Mouse (Mus musculus) heart, embryonic 16.5 days (tissue): ENCODE data around the gene Tekt2. TPM values are rescaled to one million over a fixed set of nuclear protein-coding genes. Genes with fewer than 3 reads are reported as not detected.

Source experiments
- ATAC-seq: fragments of 200-750 bp; cut with Nextera tagmentation; replicated peaks from 2 replicates; pipeline ENCODE4 v1.8.0; 2017; ENCODE audit warnings: moderate number of reproducible peaks; ENCODE audit not compliant: insufficient read depth, low FRiP score; ENCODE audit errors: extremely low read depth
- H3K27ac ChIP-seq: fragments of 300-500 bp; sonication (generic); 2 replicates; pipeline ENCODE4 v1.5.1; 2014; ENCODE audit warnings: mild to moderate bottlenecking, low read length, control low read depth, moderate library complexity
- H3K27me3 ChIP-seq: fragments of 300-500 bp; sonication (generic); 2 replicates; pipeline ENCODE4 v1.6.1; 2014; ENCODE audit warnings: low read length, mixed read lengths; ENCODE audit not compliant: control insufficient read depth, insufficient read depth
- H3K36me3 ChIP-seq: fragments of 300-500 bp; sonication (generic); 2 replicates; pipeline ENCODE4 v1.6.1; 2014; ENCODE audit not compliant: control insufficient read depth, insufficient read depth
- H3K4me1 ChIP-seq: fragments of 300-500 bp; sonication (generic); 2 replicates; pipeline ENCODE4 v1.6.1; 2014; ENCODE audit warnings: low read length, mixed read lengths; ENCODE audit not compliant: control insufficient read depth, insufficient read depth
- H3K4me2 ChIP-seq: fragments of 300-500 bp; sonication (generic); 2 replicates; pipeline ENCODE4 v1.6.1; 2014; ENCODE audit warnings: low read depth, mild to moderate bottlenecking, control low read depth, low read length
- H3K4me3 ChIP-seq: fragments of 300-500 bp; sonication (generic); 2 replicates; pipeline ENCODE4 v1.5.1; 2014; ENCODE audit warnings: mild to moderate bottlenecking, control low read depth, low read length
- H3K9ac ChIP-seq: fragments of 300-500 bp; sonication (generic); 2 replicates; pipeline ENCODE4 v1.6.1; 2014; ENCODE audit warnings: low read length, control low read depth
- H3K9me3 ChIP-seq: fragments of 300-500 bp; sonication (generic); replicated peaks from 2 replicates; pipeline ENCODE4 v1.6.1; 2016; ENCODE audit warnings: low read length; ENCODE audit not compliant: control insufficient read depth
- WGBS: fragments of 180-500 bp; shearing (Covaris S2); extraction: QIAGEN DNeasy Blood & Tissue Kit; methylation state at CpG from one replicate; pipeline ENCODE4 v1.1.7; 2014; 5-methylcytosine and 5-hydroxymethylcytosine counted together
- polyA plus RNA-seq: library from polyadenylated mRNA; unstranded; fragments of >200 nt; fragmentation: Nextera tagmentation; extraction: Ambion mirVana; gene quantifications from 2 replicates; pipeline ENCODE4 v1.2.1, GENCODE M21; 2015

Tekt2 gene
- polyA plus RNA-seq, 1 experiment from 2014 or later = 2.3 TPM

GRCm38 (mm10) chr4:126311566-126312200 is 13.8 kb downstream of the Tekt2 start:
- no peak overlapping the region for H3K4me2 ChIP-seq
- peaks cover 7% of the 10 kb centered on the region; the same call in 1 of the 2 replicates for H3K36me3 ChIP-seq
- no peaks in the 10 kb centered on the region for H3K27me3 ChIP-seq
- ATAC-seq = no peak
- 88% methylated on average over 16 of the region's 16 CpGs for WGBS
- H3K4me3 ChIP-seq = no peak overlapping the region
- H3K4me1 ChIP-seq = peaks cover 7% of the 10 kb centered on the region; the same call in 1 of the 2 replicates
- no peak overlapping the region for H3K9ac ChIP-seq
- H3K9me3 ChIP-seq = no peaks in the 10 kb centered on the region
- H3K27ac ChIP-seq = no peak overlapping the region

- Histone ChIP-seq H3K27me3 (no peaks in the 10 kb centered on the region), H3K9me3 (peaks cover 5% of the 10 kb centered on the region), H3K9ac (no peak overlapping the region), H3K27ac (no peak overlapping the region), H3K4me1 (0 out of 2 replicates have a peak, but pooled peaks cover 4% of the 10 kb centered on the region), H3K36me3 (no peaks in the 10 kb centered on the region), H3K4me2 (no peak overlapping the region), H3K4me3 (no peak overlapping the region)
- 70% methylated on average over 7 of the region's 7 CpGs for WGBS
- ATAC-seq = no peak
Observed at GRCm38 (mm10) chr4:126310344-126310743, 15.1 kb downstream of the Tekt2 start.

GRCm38 (mm10) chr4:126309922-126310309 is 15.6 kb downstream of the Tekt2 start:
- H3K27ac ChIP-seq = no peak overlapping the region
- WGBS = 0% methylated on average over 7 of the region's 7 CpGs
- peak; percentile 20; the same call in 1 of the 2 replicates for ATAC-seq
- H3K4me2 ChIP-seq = peak overlapping the region; percentile 54
- peaks cover 5% of the 10 kb centered on the region for H3K9me3 ChIP-seq
- H3K4me1 ChIP-seq = 0 out of 2 replicates have a peak, but pooled peaks cover 4% of the 10 kb centered on the region
- no peaks in the 10 kb centered on the region for H3K36me3 ChIP-seq
- no peak overlapping the region for H3K9ac ChIP-seq
- H3K27me3 ChIP-seq = no peaks in the 10 kb centered on the region
- 0 out of 2 replicates have a peak overlapping the region, but pooled peaks have one; percentile 9 for H3K4me3 ChIP-seq

- H3K27ac ChIP-seq = no peak overlapping the region
- H3K9ac ChIP-seq = 0 out of 2 replicates have a peak overlapping the region, but pooled peaks have one; percentile 4
- H3K9me3 ChIP-seq = peaks cover 5% of the 10 kb centered on the region
- H3K4me1 ChIP-seq = 0 out of 2 replicates have a peak, but pooled peaks cover 4% of the 10 kb centered on the region
- 19% methylated on average over 20 of the region's 20 CpGs for WGBS
- no peaks in the 10 kb centered on the region for H3K36me3 ChIP-seq
- ATAC-seq = peak; percentile 30; the same call in 1 of the 2 replicates
- H3K4me2 ChIP-seq = peak overlapping the region; percentile 54
- H3K27me3 ChIP-seq = no peaks in the 10 kb centered on the region
- 0 out of 2 replicates have a peak overlapping the region, but pooled peaks have one; percentile 9 for H3K4me3 ChIP-seq
Observed at GRCm38 (mm10) chr4:126309211-126309921, 16.1 kb downstream of the Tekt2 start.

GRCm38 (mm10) chr4:126306827-126307226 is 18.7 kb downstream of the Tekt2 start:
- H3K4me2 ChIP-seq = no peak overlapping the region
- WGBS = 13% methylated on average over 2 of the region's 2 CpGs
- H3K9me3 ChIP-seq = peaks cover 5% of the 10 kb centered on the region
- no peak overlapping the region for H3K27ac ChIP-seq
- H3K9ac ChIP-seq = no peak overlapping the region
- no peak overlapping the region for H3K4me3 ChIP-seq
- ATAC-seq = no peak
- H3K27me3 ChIP-seq = peaks cover 14% of the 10 kb centered on the region
- peaks cover 6% of the 10 kb centered on the region; the same call in 1 of the 2 replicates for H3K4me1 ChIP-seq
- no peaks in the 10 kb centered on the region for H3K36me3 ChIP-seq

- no peak overlapping the region for H3K4me3 ChIP-seq
- H3K9ac ChIP-seq = no peak overlapping the region
- no peak overlapping the region for H3K27ac ChIP-seq
- peaks cover 13% of the 10 kb centered on the region for H3K4me1 ChIP-seq
- peaks cover 21% of the 10 kb centered on the region for H3K27me3 ChIP-seq
- 84% methylated on average over 6 of the region's 6 CpGs for WGBS
- H3K36me3 ChIP-seq = no peaks in the 10 kb centered on the region
- ATAC-seq = no peak
- no peak overlapping the region for H3K4me2 ChIP-seq
- peaks cover 5% of the 10 kb centered on the region for H3K9me3 ChIP-seq
Observed at GRCm38 (mm10) chr4:126306058-126306457, 19.4 kb downstream of the Tekt2 start.

- Histone ChIP-seq H3K27me3 (peaks cover 27% of the 10 kb centered on the region), H3K36me3 (no peaks in the 10 kb centered on the region), H3K4me1 (peaks cover 18% of the 10 kb centered on the region), H3K4me2 (no peak overlapping the region), H3K27ac (no peak overlapping the region), H3K4me3 (no peak overlapping the region), H3K9ac (no peak overlapping the region), H3K9me3 (peaks cover 5% of the 10 kb centered on the region)
- ATAC-seq = no peak
- WGBS = 86% methylated on average over 1 of the region's 1 CpGs
Observed at GRCm38 (mm10) chr4:126305428-126305827, 20.1 kb downstream of the Tekt2 start.

- Histone ChIP-seq H3K36me3 (no peaks in the 10 kb centered on the region), H3K9ac (no peak overlapping the region), H3K4me1 (peaks cover 14% of the 10 kb centered on the region), H3K4me2 (no peak overlapping the region), H3K4me3 (no peak overlapping the region), H3K27ac (no peak overlapping the region), H3K9me3 (peaks cover 5% of the 10 kb centered on the region), H3K27me3 (peaks cover 36% of the 10 kb centered on the region)
- no peak for ATAC-seq
- WGBS = 63% methylated on average over 4 of the region's 4 CpGs
Observed at GRCm38 (mm10) chr4:126303877-126304276, 21.6 kb downstream of the Tekt2 start.
